Mouse (Mus musculus): ENCODE measurements around the gene Gjb5. TPM values are rescaled to one million over a fixed set of nuclear protein-coding genes. Genes with fewer than 3 reads are reported as not detected.
A peak's percentile ranks its signal among the peaks of the same experiment; 100 is the strongest.

Gene Gjb5
- polyA plus RNA-seq, 1 experiment from 2014 or later = 0.70 TPM

- 89% methylated on average over 5 of the region's 5 CpGs for WGBS
These were observed 32.7 kb downstream of the Gjb5 start for GRCm38 (mm10) chr4:127325276-127325675.

GRCm38 (mm10) chr4:127324759-127325158 lies 33.2 kb downstream of the Gjb5 start:
- Histone ChIP-seq H3K9ac (replicated peaks) (no peak overlapping the region), H3K27me3 (peaks cover 55% of the 10 kb centered on the region), H3K9me3 (no peaks in the 10 kb centered on the region), H3K4me3 (replicated peaks) (no peak overlapping the region), H3K27ac (no peak overlapping the region), H3K4me2 (no peak overlapping the region), H3K4me1 (replicated peaks) (0 out of 2 replicates have a peak, but pooled peaks cover 3% of the 10 kb centered on the region), H3K36me3 (no peaks in the 10 kb centered on the region)
- WGBS = 9% methylated on average over 6 of the region's 6 CpGs
- ATAC-seq (ENCODE audit: insufficient number of reproducible peaks, insufficient read depth, low FRiP score, low TSS enrichment, low read depth) = peak; percentile 57; the same call in 1 of the 2 replicates

More at GRCm38 (mm10) chr4:127325276-127325675, 32.7 kb downstream of the Gjb5 start:
- H3K9ac ChIP-seq (replicated peaks) = no peak overlapping the region
- H3K4me3 ChIP-seq (replicated peaks) = no peak overlapping the region
- H3K4me2 ChIP-seq = no peak overlapping the region
- H3K27ac ChIP-seq = no peak overlapping the region
- H3K9me3 ChIP-seq = no peaks in the 10 kb centered on the region
- H3K36me3 ChIP-seq = no peaks in the 10 kb centered on the region
- ATAC-seq (ENCODE audit: insufficient number of reproducible peaks, insufficient read depth, low FRiP score, low TSS enrichment, low read depth) = no peak
- peaks cover 8% of the 10 kb centered on the region; the same call in 1 of the 2 replicates for H3K4me1 ChIP-seq (replicated peaks)
- H3K27me3 ChIP-seq = peaks cover 56% of the 10 kb centered on the region

GRCm38 (mm10) chr4:127324296-127324695 lies 33.7 kb downstream of the Gjb5 start:
- H3K9me3 ChIP-seq = no peaks in the 10 kb centered on the region
- no peak overlapping the region for H3K9ac ChIP-seq (replicated peaks)
- 64% methylated on average over 10 of the region's 10 CpGs for WGBS
- no peak overlapping the region for H3K27ac ChIP-seq
- no peak for ATAC-seq (ENCODE audit: insufficient number of reproducible peaks, insufficient read depth, low FRiP score, low TSS enrichment, low read depth)
- H3K4me1 ChIP-seq (replicated peaks) = 0 out of 2 replicates have a peak, but pooled peaks cover 2% of the 10 kb centered on the region
- H3K36me3 ChIP-seq = no peaks in the 10 kb centered on the region
- no peak overlapping the region for H3K4me2 ChIP-seq
- H3K27me3 ChIP-seq = peaks cover 50% of the 10 kb centered on the region
- no peak overlapping the region for H3K4me3 ChIP-seq (replicated peaks)

- no peak overlapping the region for H3K9ac ChIP-seq (replicated peaks)
- WGBS = 68% methylated on average over 3 of the region's 3 CpGs
- H3K27ac ChIP-seq = no peak overlapping the region
- peaks cover 44% of the 10 kb centered on the region for H3K27me3 ChIP-seq
- H3K4me3 ChIP-seq (replicated peaks) = no peak overlapping the region
- H3K36me3 ChIP-seq = no peaks in the 10 kb centered on the region
- H3K4me2 ChIP-seq = no peak overlapping the region
- ATAC-seq (ENCODE audit: insufficient number of reproducible peaks, insufficient read depth, low FRiP score, low TSS enrichment, low read depth) = no peak
- 0 out of 2 replicates have a peak, but pooled peaks cover 2% of the 10 kb centered on the region for H3K4me1 ChIP-seq (replicated peaks)
- no peaks in the 10 kb centered on the region for H3K9me3 ChIP-seq
These were observed 34.3 kb downstream of the Gjb5 start for GRCm38 (mm10) chr4:127323651-127324050.

GRCm38 (mm10) chr4:127319613-127320012 lies 38.4 kb downstream of the Gjb5 start:
- no peak for ATAC-seq (ENCODE audit: insufficient number of reproducible peaks, insufficient read depth, low FRiP score, low TSS enrichment, low read depth)
- Histone ChIP-seq H3K27me3 (peaks cover 21% of the 10 kb centered on the region), H3K9ac (replicated peaks) (no peak overlapping the region), H3K9me3 (no peaks in the 10 kb centered on the region), H3K4me3 (replicated peaks) (no peak overlapping the region), H3K4me1 (replicated peaks) (0 out of 2 replicates have a peak, but pooled peaks cover under 1% of the 10 kb centered on the region), H3K27ac (no peak overlapping the region), H3K36me3 (no peaks in the 10 kb centered on the region), H3K4me2 (no peak overlapping the region)
- 9% methylated on average over 3 of the region's 3 CpGs for WGBS

DNA sequence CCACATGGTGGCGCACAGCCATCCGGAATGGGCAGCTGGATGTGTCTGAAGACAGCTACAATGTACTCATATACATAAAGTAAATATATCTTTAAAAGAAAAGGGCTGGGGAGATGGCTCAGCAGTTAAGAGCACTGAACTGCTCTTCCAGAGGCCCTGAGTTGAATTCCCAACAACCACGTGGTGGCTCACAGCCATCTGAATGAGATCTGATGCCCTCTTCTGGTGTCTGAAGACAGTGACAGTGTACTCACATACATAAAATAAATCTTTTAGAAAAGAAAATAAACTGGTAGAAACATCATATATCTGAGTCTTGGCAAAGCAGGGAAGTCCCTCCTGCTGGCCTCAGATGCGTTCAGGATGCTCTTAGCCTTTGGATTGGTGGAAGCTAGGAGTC lies 40.8 kb downstream of the Gjb5 start:
- no peak overlapping the region for H3K4me3 ChIP-seq (replicated peaks)
- WGBS = 61% methylated on average over 4 of the region's 4 CpGs

DNA sequence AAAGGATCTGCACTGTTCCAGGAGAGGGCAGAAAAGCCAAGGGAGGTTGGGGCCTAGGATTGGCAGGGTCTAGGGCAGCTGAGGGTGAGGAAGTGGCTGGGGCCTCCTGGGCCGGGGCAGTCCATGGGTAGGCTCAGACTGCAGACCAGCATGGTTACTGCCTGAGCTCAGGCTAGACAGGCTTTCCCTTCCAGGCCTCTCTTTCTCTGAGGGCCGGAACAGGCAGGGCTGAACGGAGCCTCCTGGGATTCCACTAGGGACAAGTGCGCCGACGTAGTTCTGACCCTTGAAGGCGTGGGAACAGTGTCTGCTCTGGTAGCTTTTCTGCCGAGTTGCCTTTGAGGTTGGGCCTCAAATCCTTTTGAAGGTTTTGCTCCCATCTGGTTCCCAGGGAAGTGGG lies 42.2 kb downstream of the Gjb5 start:
- 86% methylated on average over 8 of the region's 8 CpGs for WGBS

More for the DNA sequence above, 40.8 kb downstream of the Gjb5 start:
- Histone ChIP-seq H3K9me3 (no peaks in the 10 kb centered on the region), H3K9ac (replicated peaks) (no peak overlapping the region), H3K36me3 (no peaks in the 10 kb centered on the region), H3K27ac (no peak overlapping the region), H3K27me3 (peaks cover 41% of the 10 kb centered on the region), H3K4me1 (replicated peaks) (peaks cover 12% of the 10 kb centered on the region; the same call in 1 of the 2 replicates), H3K4me2 (no peak overlapping the region)
- no peak for ATAC-seq (ENCODE audit: insufficient number of reproducible peaks, insufficient read depth, low FRiP score, low TSS enrichment, low read depth)

GRCm38 (mm10) chr4:127314585-127314984 lies 43.4 kb downstream of the Gjb5 start:
- no peak overlapping the region for H3K4me3 ChIP-seq (replicated peaks)
- H3K4me1 ChIP-seq (replicated peaks) = peaks cover 12% of the 10 kb centered on the region; the same call in 1 of the 2 replicates
- peaks cover 47% of the 10 kb centered on the region for H3K27me3 ChIP-seq
- H3K4me2 ChIP-seq = peak overlapping the region; percentile 90; the same call in 1 of the 2 replicates
- H3K9ac ChIP-seq (replicated peaks) = no peak overlapping the region
- H3K36me3 ChIP-seq = no peaks in the 10 kb centered on the region
- no peak overlapping the region for H3K27ac ChIP-seq
- ATAC-seq (ENCODE audit: insufficient number of reproducible peaks, insufficient read depth, low FRiP score, low TSS enrichment, low read depth) = no peak
- no peaks in the 10 kb centered on the region for H3K9me3 ChIP-seq
- 45% methylated on average over 9 of the region's 9 CpGs for WGBS

More for the DNA sequence above, 42.2 kb downstream of the Gjb5 start:
- H3K9me3 ChIP-seq = no peaks in the 10 kb centered on the region
- ATAC-seq (ENCODE audit: insufficient number of reproducible peaks, insufficient read depth, low FRiP score, low TSS enrichment, low read depth) = no peak
- H3K4me1 ChIP-seq (replicated peaks) = peaks cover 12% of the 10 kb centered on the region; the same call in 1 of the 2 replicates
- H3K27ac ChIP-seq = no peak overlapping the region
- H3K36me3 ChIP-seq = no peaks in the 10 kb centered on the region
- H3K4me2 ChIP-seq = no peak overlapping the region
- peaks cover 48% of the 10 kb centered on the region for H3K27me3 ChIP-seq
- no peak overlapping the region for H3K9ac ChIP-seq (replicated peaks)
- no peak overlapping the region for H3K4me3 ChIP-seq (replicated peaks)

DNA sequence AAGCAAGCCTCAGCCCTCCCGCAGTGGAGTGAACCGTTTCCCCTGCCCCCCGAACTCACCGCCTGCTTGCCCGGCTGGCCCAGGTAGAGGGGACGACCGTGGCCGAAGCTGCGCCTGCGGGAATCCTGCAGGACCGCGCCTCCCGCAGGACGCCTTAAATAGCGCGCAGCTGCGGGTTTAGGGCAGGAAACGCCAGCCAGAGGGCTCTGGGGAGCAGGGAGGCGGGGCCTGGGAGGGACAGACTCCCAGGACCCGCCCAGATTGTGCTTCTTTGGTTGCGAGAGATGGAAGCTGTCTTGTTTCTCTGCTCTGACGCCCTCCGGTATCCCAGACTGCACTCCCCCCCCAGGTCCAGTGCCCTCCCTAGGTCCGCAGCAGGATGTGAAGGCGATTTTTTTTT lies 44.1 kb downstream of the Gjb5 start, which contains the start of gene Gja4:
Gja4 (minus strand) TSS at position 179 of the 400 bp plus-strand sequence.
- Histone ChIP-seq H3K4me3 (replicated peaks) (peak within 1 kb of the TSS; percentile 50), H3K9ac (replicated peaks) (peak within 1 kb of the TSS; percentile 56), H3K4me2 (peak within 1 kb of the TSS; percentile 90), H3K27ac (no peak within 1 kb of the TSS), H3K36me3 (no peaks in the 10 kb centered on the region), H3K27me3 (peaks cover 47% of the 10 kb centered on the region), H3K9me3 (no peaks in the 10 kb centered on the region), H3K4me1 (replicated peaks) (peaks cover 12% of the 10 kb centered on the region; the same call in 1 of the 2 replicates)
- 0 out of 2 replicates have a peak, but pooled peaks have one; percentile 34 for ATAC-seq (ENCODE audit: insufficient number of reproducible peaks, insufficient read depth, low FRiP score, low TSS enrichment, low read depth)
- under 1% methylated on average over 25 of the region's 25 CpGs for WGBS

DNA sequence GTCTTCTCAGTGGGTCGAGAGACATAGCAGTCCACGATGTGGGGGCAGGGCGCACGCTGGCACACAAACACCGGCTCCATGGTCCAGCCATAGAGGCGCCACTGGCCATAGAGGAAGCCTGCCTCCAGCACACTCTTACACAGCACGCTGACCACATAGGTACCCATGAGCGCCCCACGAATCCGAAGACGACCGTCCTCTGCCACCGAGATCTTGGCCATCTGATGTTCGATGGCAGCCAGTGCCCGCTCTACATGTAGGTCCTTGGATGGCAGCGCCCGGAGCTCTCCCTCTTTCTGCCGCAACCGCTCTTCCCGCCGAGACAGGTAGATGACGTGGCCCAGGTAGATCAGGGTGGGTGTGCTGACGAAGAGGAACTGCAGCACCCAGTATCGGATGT lies 45.6 kb downstream of the Gjb5 start:
- H3K4me2 ChIP-seq = no peak overlapping the region
- peaks cover 12% of the 10 kb centered on the region; the same call in 1 of the 2 replicates for H3K4me1 ChIP-seq (replicated peaks)
- H3K9ac ChIP-seq (replicated peaks) = no peak overlapping the region
- H3K4me3 ChIP-seq (replicated peaks) = no peak overlapping the region
- no peak overlapping the region for H3K27ac ChIP-seq
- WGBS = 60% methylated on average over 24 of the region's 24 CpGs
- H3K9me3 ChIP-seq = no peaks in the 10 kb centered on the region
- H3K27me3 ChIP-seq = peaks cover 47% of the 10 kb centered on the region
- H3K36me3 ChIP-seq = no peaks in the 10 kb centered on the region
- ATAC-seq (ENCODE audit: insufficient number of reproducible peaks, insufficient read depth, low FRiP score, low TSS enrichment, low read depth) = no peak

DNA sequence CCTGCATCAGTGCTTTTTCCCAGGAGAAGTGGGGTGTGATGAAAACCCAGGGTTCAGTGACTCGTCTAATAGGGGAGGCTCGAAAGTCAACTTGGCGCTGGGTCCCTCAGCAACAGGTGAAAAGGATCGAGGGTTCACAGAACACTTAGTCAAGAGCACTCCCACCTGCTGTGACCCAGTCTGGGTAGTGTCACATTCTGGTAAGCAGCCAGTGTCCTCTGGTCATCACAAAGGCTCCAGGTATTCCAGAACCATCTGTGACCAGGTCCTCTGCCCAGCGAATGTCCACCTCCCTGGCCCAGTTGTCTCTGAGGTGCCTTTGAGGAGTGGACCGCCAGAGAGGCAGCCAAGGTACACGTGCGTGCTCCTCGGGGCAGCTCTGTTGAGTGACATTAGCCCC lies 46.4 kb downstream of the Gjb5 start:
- no peak overlapping the region for H3K27ac ChIP-seq
- H3K27me3 ChIP-seq = peaks cover 47% of the 10 kb centered on the region
- H3K9ac ChIP-seq (replicated peaks) = no peak overlapping the region
- H3K36me3 ChIP-seq = no peaks in the 10 kb centered on the region
- H3K9me3 ChIP-seq = no peaks in the 10 kb centered on the region
- H3K4me3 ChIP-seq (replicated peaks) = no peak overlapping the region
- 66% methylated on average over 9 of the region's 9 CpGs for WGBS
- no peak for ATAC-seq (ENCODE audit: insufficient number of reproducible peaks, insufficient read depth, low FRiP score, low TSS enrichment, low read depth)
- H3K4me2 ChIP-seq = no peak overlapping the region
- H3K4me1 ChIP-seq (replicated peaks) = peaks cover 12% of the 10 kb centered on the region; the same call in 1 of the 2 replicates

DNA sequence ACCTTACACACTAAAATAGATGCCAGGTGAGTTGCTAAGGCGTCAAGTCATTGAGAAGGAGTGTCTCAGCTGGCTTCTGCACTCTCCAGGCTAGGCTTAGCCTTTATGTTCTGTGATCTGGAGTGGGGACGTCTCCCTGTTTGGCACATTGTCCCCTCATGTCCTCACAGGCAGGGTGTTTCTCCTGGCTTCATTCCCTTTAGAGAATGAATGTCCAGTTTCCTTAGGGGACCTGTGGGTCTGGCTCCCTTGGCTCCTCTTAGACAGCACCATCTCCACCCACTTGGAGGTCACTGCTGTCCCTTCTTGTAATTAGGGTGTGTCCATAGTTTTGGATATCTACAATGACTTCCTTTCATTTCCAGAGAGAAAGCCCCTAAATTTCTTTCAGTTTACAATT lies 51.1 kb downstream of the Gjb5 start:
- WGBS = 51% methylated on average over 2 of the region's 2 CpGs
- H3K9me3 ChIP-seq = no peaks in the 10 kb centered on the region
- H3K27ac ChIP-seq = no peak overlapping the region
- no peaks in the 10 kb centered on the region for H3K36me3 ChIP-seq
- no peak overlapping the region for H3K4me2 ChIP-seq
- ATAC-seq (ENCODE audit: insufficient number of reproducible peaks, insufficient read depth, low FRiP score, low TSS enrichment, low read depth) = no peak
- no peak overlapping the region for H3K4me3 ChIP-seq (replicated peaks)
- H3K27me3 ChIP-seq = peaks cover 8% of the 10 kb centered on the region
- H3K9ac ChIP-seq (replicated peaks) = no peak overlapping the region
- H3K4me1 ChIP-seq (replicated peaks) = no peaks in the 10 kb centered on the region

Measured in limb, embryonic 12.5 days (tissue).